Mouse (Mus musculus) thymus, adult 2 months (tissue): ENCODE measurements around the gene Nicn1.

Experiments used
- CTCF ChIP-seq: fragments of 200-500 bp; IDR thresholded peaks from 2 replicates; pipeline ENCODE4 v1.5.1; 2012; ENCODE audit warnings: mild to moderate bottlenecking, control low read depth, low read length, moderate library complexity, borderline replicate concordance; ENCODE audit not compliant: control insufficient read depth, poor library complexity, insufficient read depth; ENCODE audit errors: extremely low read depth
- POLR2A ChIP-seq: fragments of 200-500 bp; IDR thresholded peaks from 2 replicates; pipeline ENCODE4 v1.6.1; 2012; ENCODE audit warnings: mild to moderate bottlenecking, low read length, control low read depth, moderate library complexity; ENCODE audit not compliant: control insufficient read depth, poor library complexity, insufficient read depth; ENCODE audit errors: extremely low read depth

DNA sequence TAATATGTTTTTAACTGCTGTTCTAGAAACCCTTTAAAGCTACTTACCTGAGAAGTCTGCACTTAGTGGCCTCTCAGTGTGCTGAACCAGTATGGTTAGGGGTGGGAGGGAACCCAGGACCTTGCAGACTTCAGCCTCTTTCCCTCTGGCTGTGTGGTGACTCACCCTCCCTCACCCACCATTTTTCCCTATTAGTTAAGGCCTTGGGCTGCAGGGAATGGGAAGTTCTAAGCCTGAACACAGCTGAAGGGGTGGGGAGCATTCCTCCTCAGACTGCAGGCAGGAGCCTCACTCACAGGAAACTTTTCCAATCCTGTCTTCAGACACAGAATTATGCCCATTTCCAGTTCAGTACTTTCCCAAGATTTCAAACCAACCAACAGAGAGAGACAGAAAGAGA lies 51.6 kb downstream of the Nicn1 start:
- TF ChIP-seq CTCF, result no peak
- TF ChIP-seq POLR2A, result no peak
